Mouse (Mus musculus) MEL (cell line): ENCODE data around the gene Cuta. TPM values are rescaled to one million over a fixed set of nuclear protein-coding genes. Genes with fewer than 3 reads are reported as not detected.

Experiments used
- polyA plus RNA-seq, 2 experiments: library from polyadenylated mRNA; stranded (reverse) in 1 of 2; unstranded in 1 of 2; fragments of >175 nt in 1 of 2; fragments of >200 nt in 1 of 2; gene quantifications; 2 replicates each; pipeline versions ENCODE4 v1.2.1 to v1.2.4; 2012; ENCODE audit warnings: low replicate concordance in 2 of 2, low read depth in 1 of 2; ENCODE audit not compliant: insufficient read length in 2 of 2, insufficient read depth in 1 of 2, missing spikeins in 1 of 2
- total RNA-seq: library from RNA; depleted of rRNA; stranded (reverse); fragments of 300-350 nt; gene quantifications from 2 replicates; pipeline ENCODE4 v1.2.3, GENCODE M21; 2012; rRNA removed

Gene Cuta
- total and polyA plus RNA-seq, 3 experiments = 66.8 to 220 TPM; not detected in 1

Other genes with a start within 250 kb of the Cuta start
- 2.9 and 3.8 TPM in 2 replicates for gene Crebrf, start 223.9 kb downstream of the Cuta start, total RNA-seq
- 1 to 10 TPM in 1 of 2 experiments, not detected in 1; 1.3 TPM for gene Crebrf, start 223.9 kb downstream of the Cuta start, polyA plus RNA-seq
- 34.8 and 44.1 TPM in 2 replicates for gene Bnip1, start 158.5 kb downstream of the Cuta start, total RNA-seq
- 10 to 100 TPM in 1 of 2 experiments, not detected in 1; 44.2 TPM for gene Bnip1, start 158.5 kb downstream of the Cuta start, polyA plus RNA-seq
- not detected in 2 replicates for gene Nkx2-5, start 94.6 kb downstream of the Cuta start, total RNA-seq
- gene Nkx2-5, start 94.6 kb downstream of the Cuta start, polyA plus RNA-seq = not detected
- 10.6 and 10.8 TPM in 2 replicates for gene Kifc5b, start 22.5 kb downstream of the Cuta start, total RNA-seq
- 100 to 1,000 TPM in 1 of 2 experiments, 10 to 100 TPM in 1; 45.4 to 111 TPM for gene Kifc5b, start 22.5 kb downstream of the Cuta start, polyA plus RNA-seq
- gene Phf1, start 6.5 kb downstream of the Cuta start, total RNA-seq = 2.9 and 3.0 TPM in 2 replicates
- 1 to 10 TPM in 1 of 2 experiments, not detected in 1; 9.5 TPM for gene Phf1, start 6.5 kb downstream of the Cuta start, polyA plus RNA-seq
- gene Syngap1, start 1.7 kb upstream of the Cuta start, total RNA-seq = 2.7 TPM in 2 replicates
- gene Syngap1, start 1.7 kb upstream of the Cuta start, polyA plus RNA-seq = 10 to 100 TPM in 1 of 2 experiments, not detected in 1; 24.6 TPM
- 10.9 and 13.4 TPM in 2 replicates for gene Zbtb9, start 33.6 kb upstream of the Cuta start, total RNA-seq
- 10 to 100 TPM in 1 of 2 experiments, not detected in 1; 10.7 TPM for gene Zbtb9, start 33.6 kb upstream of the Cuta start, polyA plus RNA-seq
- 66.8 and 75.4 TPM in 2 replicates for gene Bak1, start 89.4 kb upstream of the Cuta start, total RNA-seq
- gene Bak1, start 89.4 kb upstream of the Cuta start, polyA plus RNA-seq = 100 to 1,000 TPM in 1 of 2 experiments, not detected in 1; 150 TPM
- 7.3 and 9.7 TPM in 2 replicates for gene Itpr3, start 117.7 kb upstream of the Cuta start, total RNA-seq
- 10 to 100 TPM in 1 of 2 experiments, not detected in 1; 11.4 TPM for gene Itpr3, start 117.7 kb upstream of the Cuta start, polyA plus RNA-seq
- 270 and 329 TPM in 2 replicates for gene Uqcc2, start 194.3 kb upstream of the Cuta start, total RNA-seq
- gene Uqcc2, start 194.3 kb upstream of the Cuta start, polyA plus RNA-seq = 100 to 1,000 TPM in 1 of 2 experiments, not detected in 1; 176 TPM
- not detected in 2 replicates for gene Ip6k3, start 228.2 kb upstream of the Cuta start, total RNA-seq
- gene Ip6k3, start 228.2 kb upstream of the Cuta start, polyA plus RNA-seq = not detected